Mouse (Mus musculus) intestine, embryonic 16.5 days (tissue): ENCODE measurements at regions not wholly inside any gene's neighbourhood (a gene's known extent, or its start where the extent isn't known, plus 50 kb on each side); places are given as distances from the start of the nearest gene placed in this dataset.

Source experiments
- ATAC-seq: fragments of 200-750 bp; cut with Nextera tagmentation; 2 replicates; pipeline ENCODE4 v1.8.0; 2017; ENCODE audit warnings: moderate TSS enrichment, moderate library complexity
- H3K27ac ChIP-seq: fragments of 300-500 bp; sonication (generic); 2 replicates; pipeline ENCODE4 v1.5.1; 2014; ENCODE audit warnings: mild to moderate bottlenecking, low read length
- H3K27me3 ChIP-seq: fragments of 300-500 bp; sonication (generic); replicated peaks from 2 replicates; pipeline ENCODE4 v1.6.1; 2014; ENCODE audit warnings: low read length, control low read depth, mixed read lengths; ENCODE audit not compliant: control insufficient read depth, insufficient read depth
- H3K36me3 ChIP-seq: fragments of 300-500 bp; sonication (generic); 2 replicates; pipeline ENCODE4 v1.6.1; 2014; ENCODE audit warnings: low read length, control low read depth; ENCODE audit not compliant: control insufficient read depth, insufficient read depth
- H3K4me1 ChIP-seq: fragments of 300-500 bp; sonication (generic); 2 replicates; pipeline ENCODE4 v1.6.1; 2014; ENCODE audit warnings: low read length, control low read depth, mixed read lengths; ENCODE audit not compliant: control insufficient read depth, insufficient read depth
- H3K4me2 ChIP-seq: fragments of 300-500 bp; sonication (generic); 2 replicates; pipeline ENCODE4 v1.6.1; 2014; ENCODE audit warnings: low read depth, low read length, control low read depth
- H3K4me3 ChIP-seq: fragments of 300-500 bp; sonication (generic); 2 replicates; pipeline ENCODE4 v1.5.1; 2014; ENCODE audit warnings: mild to moderate bottlenecking, low read length
- H3K9ac ChIP-seq: fragments of 300-500 bp; sonication (generic); 2 replicates; pipeline ENCODE4 v1.6.1; 2014; ENCODE audit warnings: low read depth, low read length
- H3K9me3 ChIP-seq: fragments of 300-500 bp; sonication (generic); 2 replicates; pipeline ENCODE4 v1.6.1; 2016; ENCODE audit warnings: low read length, control low read depth; ENCODE audit not compliant: control insufficient read depth
- WGBS: fragments of 180-500 bp; shearing (Covaris S2); extraction: QIAGEN DNeasy Blood & Tissue Kit; methylation state at CpG from one replicate; pipeline ENCODE4 v1.1.7; 2014; 5-methylcytosine and 5-hydroxymethylcytosine counted together

DNA sequence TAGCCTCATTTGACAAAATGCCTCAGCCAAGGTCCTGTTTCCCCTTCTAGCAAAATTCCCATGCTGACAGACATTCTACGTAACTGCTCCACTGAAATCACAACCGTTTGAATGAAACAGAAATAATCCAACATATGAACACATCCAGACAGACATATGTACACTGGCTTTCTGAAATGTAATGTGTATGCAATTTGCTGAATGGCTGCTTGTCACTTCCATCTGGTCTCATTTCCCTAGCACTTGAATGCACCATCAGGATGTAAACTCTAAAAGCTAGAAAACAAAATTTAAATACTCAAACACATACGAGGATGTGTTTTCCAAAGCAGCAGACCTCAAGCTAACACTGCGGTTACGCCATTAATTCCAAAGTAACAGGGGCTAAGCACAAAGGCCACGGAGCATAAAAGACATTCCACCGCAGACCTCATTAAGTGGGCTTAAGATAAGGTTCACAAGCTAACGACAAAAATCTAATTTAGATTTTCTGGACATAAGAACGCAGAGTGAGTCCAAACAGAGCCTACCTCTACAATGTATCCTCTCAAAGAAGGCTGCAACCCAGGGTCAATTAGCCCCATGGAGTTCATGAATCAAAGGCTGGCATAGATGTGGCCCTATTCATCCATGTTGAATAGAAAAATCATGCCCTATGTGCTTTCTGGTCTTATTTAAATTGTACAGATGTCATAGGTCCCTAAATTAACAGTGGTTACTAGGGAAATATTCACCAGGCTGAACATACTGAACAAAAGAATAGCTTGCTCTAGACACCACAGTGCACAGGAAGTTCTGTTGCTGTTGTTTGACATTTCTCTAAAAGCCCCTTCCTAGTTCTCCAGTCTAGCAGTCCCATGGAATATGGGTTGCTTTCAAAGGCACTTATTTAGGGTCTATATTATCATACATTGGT lies 630.5 kb downstream of the Nedd1 start:
- no peaks in the 10 kb centered on the region for H3K27me3 ChIP-seq
- H3K4me3 ChIP-seq = no peak overlapping the region
- 60% methylated on average over 9 of the region's 9 CpGs for WGBS
- H3K4me1 ChIP-seq = no peaks in the 10 kb centered on the region
- no peak overlapping the region for H3K4me2 ChIP-seq
- no peaks in the 10 kb centered on the region for H3K36me3 ChIP-seq
- no peak for ATAC-seq
- H3K9ac ChIP-seq = no peak overlapping the region
- no peak overlapping the region for H3K27ac ChIP-seq
- H3K9me3 ChIP-seq = no peaks in the 10 kb centered on the region

DNA sequence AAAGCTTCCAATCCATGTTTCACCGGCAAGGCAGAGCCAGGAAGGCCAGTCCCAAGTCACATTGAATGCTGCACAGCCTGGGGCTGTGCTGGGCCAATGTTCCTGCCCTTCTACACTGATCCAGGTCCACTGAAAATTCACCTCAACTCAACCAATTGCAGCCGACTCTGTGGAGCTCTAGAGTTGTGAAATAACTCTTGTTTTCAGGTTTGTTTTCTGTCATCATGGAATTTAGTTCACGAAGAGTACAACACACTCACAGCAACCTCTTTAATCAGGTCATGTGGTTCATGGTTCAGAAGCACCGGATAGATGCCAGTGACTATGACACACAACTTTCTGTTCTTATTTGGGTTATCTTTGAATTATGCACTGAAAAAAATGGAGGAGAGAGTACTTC lies 640.1 kb downstream of the Nedd1 start:
- no peak overlapping the region for H3K27ac ChIP-seq
- no peaks in the 10 kb centered on the region for H3K4me1 ChIP-seq
- ATAC-seq = no peak
- 82% methylated on average over 4 of the region's 4 CpGs for WGBS
- H3K36me3 ChIP-seq = no peaks in the 10 kb centered on the region
- no peak overlapping the region for H3K4me3 ChIP-seq
- no peaks in the 10 kb centered on the region for H3K27me3 ChIP-seq
- no peak overlapping the region for H3K4me2 ChIP-seq
- H3K9ac ChIP-seq = no peak overlapping the region
- no peaks in the 10 kb centered on the region for H3K9me3 ChIP-seq

DNA sequence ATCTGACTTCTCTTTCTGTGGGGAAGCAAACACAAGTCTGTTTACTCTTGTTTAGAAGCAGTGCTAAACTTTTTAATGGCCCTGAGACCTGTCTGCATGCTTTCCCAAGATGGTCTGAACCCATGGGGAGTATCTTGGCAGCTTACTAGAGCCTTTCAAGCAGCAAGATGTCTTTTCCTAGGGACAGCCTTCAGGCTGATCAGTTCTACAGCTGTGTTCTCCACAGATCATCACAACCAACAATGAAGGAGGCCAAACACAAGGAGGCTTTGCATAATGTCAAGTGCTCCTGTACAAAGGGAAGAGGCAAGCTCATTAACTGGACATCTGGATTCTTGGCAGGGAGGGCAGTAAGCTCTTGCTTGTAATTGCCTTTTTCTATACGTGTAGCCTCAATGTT lies 641.0 kb downstream of the Nedd1 start:
- no peak for ATAC-seq
- WGBS = 30% methylated on average over 1 of the region's 1 CpGs
- Histone ChIP-seq H3K27ac (no peak overlapping the region), H3K9ac (no peak overlapping the region), H3K4me3 (no peak overlapping the region), H3K36me3 (no peaks in the 10 kb centered on the region), H3K4me2 (no peak overlapping the region), H3K9me3 (no peaks in the 10 kb centered on the region), H3K4me1 (no peaks in the 10 kb centered on the region), H3K27me3 (no peaks in the 10 kb centered on the region)

DNA sequence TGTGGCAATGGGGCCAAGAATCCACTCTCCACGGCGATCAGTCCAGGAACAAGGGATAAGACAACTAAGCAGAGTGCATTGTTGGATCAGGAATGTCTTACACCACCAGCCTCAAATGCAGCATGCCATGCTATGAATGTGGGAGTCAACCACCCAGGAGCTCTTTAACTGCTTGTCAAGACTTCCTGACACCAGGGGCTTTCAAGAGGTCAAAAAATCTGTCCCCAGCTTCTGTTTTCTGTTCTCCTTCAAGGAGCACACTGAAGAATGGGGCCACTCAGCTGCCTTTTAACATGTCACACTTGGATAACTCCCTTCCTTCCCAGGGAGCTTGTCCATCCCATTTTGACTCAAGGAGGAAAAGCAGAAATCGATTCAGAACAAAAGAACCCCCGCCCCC lies 642.8 kb downstream of the Nedd1 start:
- Histone ChIP-seq H3K27me3 (no peaks in the 10 kb centered on the region), H3K9me3 (no peaks in the 10 kb centered on the region), H3K9ac (no peak overlapping the region), H3K4me3 (no peak overlapping the region), H3K27ac (no peak overlapping the region), H3K36me3 (no peaks in the 10 kb centered on the region), H3K4me2 (no peak overlapping the region), H3K4me1 (no peaks in the 10 kb centered on the region)
- WGBS = 68% methylated on average over 4 of the region's 4 CpGs
- no peak for ATAC-seq

DNA sequence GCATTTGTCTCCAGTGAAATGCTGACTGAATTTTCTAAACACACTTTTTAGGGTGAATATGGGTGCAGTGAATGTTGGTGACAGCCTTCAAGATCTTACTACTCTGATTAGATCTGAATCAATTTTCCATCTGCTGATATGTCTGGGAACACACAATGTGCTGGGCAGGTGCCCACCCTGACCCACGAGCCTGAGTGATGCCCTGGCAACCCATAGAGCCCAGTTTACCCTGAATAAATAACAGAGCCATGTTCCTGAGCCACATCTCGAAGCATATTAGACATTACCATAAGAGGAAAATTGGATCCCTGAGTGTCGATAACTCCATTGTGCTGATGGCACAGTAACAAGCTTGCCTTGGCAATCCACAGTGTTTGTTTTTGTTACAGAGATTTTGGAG lies 644.9 kb downstream of the Nedd1 start:
- H3K27ac ChIP-seq = no peak overlapping the region
- WGBS = 69% methylated on average over 3 of the region's 3 CpGs
- H3K4me1 ChIP-seq = no peaks in the 10 kb centered on the region
- no peak overlapping the region for H3K9ac ChIP-seq
- no peaks in the 10 kb centered on the region for H3K36me3 ChIP-seq
- H3K4me3 ChIP-seq = no peak overlapping the region
- no peaks in the 10 kb centered on the region for H3K9me3 ChIP-seq
- no peaks in the 10 kb centered on the region for H3K27me3 ChIP-seq
- ATAC-seq = no peak
- H3K4me2 ChIP-seq = no peak overlapping the region

DNA sequence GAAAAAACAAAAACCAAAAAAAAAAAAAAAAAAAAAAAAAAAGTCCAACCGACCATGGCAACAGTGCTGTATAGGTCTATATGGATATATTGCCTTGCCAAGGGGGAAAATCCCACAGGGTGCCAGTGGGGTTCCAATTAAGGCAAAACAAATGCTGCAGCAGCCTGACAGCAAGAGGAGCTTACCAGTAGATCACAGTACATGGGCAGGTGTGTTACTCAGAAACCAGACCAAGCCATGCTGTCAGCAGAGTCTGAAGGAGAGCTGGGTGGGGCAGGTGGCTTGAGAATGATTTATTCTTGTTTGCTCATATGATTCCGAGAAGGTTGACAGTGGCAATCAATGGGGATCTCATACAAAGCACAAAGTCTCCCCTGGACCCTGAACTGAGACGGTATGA lies 645.5 kb downstream of the Nedd1 start:
- no peak overlapping the region for H3K27ac ChIP-seq
- no peaks in the 10 kb centered on the region for H3K9me3 ChIP-seq
- H3K4me3 ChIP-seq = no peak overlapping the region
- no peak overlapping the region for H3K9ac ChIP-seq
- no peak overlapping the region for H3K4me2 ChIP-seq
- H3K4me1 ChIP-seq = no peaks in the 10 kb centered on the region
- no peaks in the 10 kb centered on the region for H3K27me3 ChIP-seq
- ATAC-seq = no peak
- no peaks in the 10 kb centered on the region for H3K36me3 ChIP-seq
- WGBS = 49% methylated on average over 3 of the region's 3 CpGs

DNA sequence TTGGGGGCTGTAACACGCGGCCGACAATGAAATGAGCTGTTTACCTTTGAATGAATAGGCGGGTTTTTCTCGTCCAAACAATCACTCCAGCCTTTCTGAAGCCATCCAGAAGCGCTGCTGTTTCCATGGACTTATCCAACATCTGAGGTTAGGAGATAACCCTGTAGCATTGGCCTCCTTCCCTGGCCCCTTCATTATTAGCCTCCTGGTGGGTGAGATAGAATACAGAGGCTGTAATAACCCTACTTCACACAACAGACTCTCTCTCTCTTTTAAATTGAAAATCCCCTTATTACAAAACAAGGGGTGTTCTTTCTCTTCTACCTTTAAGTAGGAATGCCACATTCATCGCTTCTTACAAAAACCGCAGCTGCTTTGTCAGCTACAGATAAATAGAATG lies 646.8 kb downstream of the Nedd1 start:
- WGBS = 61% methylated on average over 8 of the region's 8 CpGs
- no peak overlapping the region for H3K4me2 ChIP-seq

DNA sequence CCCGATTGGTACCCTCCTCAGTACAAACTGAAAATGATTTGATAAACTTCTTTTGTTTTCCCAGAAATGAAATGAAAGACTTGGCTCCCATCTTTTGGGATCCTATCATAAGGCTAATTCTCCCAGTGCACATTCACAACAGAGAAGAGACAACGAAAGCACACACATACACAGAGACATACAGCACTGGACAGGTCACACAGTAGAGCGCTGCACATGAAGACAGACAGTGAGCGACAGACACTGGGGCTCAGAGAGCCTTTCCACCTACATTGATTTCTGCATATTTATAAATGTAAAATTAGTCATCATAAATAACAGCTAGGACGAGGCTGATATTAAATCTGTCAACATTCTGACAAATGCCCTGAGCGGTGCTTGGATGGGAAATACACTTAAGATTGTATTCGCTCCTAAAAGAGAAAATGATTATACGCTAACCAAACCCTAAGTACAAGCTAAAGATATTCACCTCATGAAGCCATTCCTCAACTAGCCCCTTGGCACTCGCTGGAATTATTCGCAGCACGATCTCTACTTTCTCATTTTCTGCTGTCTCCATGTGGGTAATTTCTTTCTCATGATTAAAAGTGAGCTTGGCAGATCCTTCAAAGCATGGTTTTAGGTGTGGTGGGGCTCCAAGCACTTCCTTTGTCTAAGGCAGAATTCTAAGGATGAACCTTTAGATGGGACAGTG lies 647.4 kb downstream of the Nedd1 start:
- no peak overlapping the region for H3K9ac ChIP-seq
- ATAC-seq = no peak
- H3K27me3 ChIP-seq = no peaks in the 10 kb centered on the region
- no peaks in the 10 kb centered on the region for H3K4me1 ChIP-seq
- no peak overlapping the region for H3K4me2 ChIP-seq
- no peak overlapping the region for H3K27ac ChIP-seq
- H3K9me3 ChIP-seq = no peaks in the 10 kb centered on the region
- H3K36me3 ChIP-seq = no peaks in the 10 kb centered on the region
- WGBS = 77% methylated on average over 11 of the region's 11 CpGs
- H3K4me3 ChIP-seq = no peak overlapping the region

More for the DNA sequence above, 646.8 kb downstream of the Nedd1 start:
- no peak overlapping the region for H3K27ac ChIP-seq
- no peak overlapping the region for H3K9ac ChIP-seq
- ATAC-seq = no peak
- no peak overlapping the region for H3K4me3 ChIP-seq
- no peaks in the 10 kb centered on the region for H3K36me3 ChIP-seq
- no peaks in the 10 kb centered on the region for H3K9me3 ChIP-seq
- no peaks in the 10 kb centered on the region for H3K4me1 ChIP-seq
- no peaks in the 10 kb centered on the region for H3K27me3 ChIP-seq

DNA sequence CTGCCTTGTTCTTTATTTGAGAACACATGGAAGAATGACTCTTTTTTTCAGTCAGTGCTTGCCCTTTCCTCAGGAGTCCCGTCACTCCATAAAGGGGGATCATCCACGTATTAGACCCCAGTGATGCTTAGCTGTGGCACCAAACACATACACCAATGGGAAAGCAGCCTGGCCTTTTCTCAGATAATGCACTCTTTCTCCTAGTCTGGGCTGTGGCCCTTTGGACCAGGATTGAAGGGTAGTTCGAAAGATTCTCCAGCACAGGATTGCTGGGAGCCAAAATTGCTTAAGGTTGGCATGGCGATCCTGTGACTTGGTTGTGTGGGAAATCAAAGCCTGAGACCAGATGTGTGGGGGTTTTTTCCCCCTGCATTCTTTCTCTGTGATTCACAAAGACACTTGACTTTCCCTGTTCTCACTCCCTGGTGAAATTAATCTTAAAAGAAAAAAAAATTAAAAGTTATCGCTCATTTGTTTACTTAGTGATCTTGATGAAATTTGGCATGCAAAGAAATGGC lies 648.3 kb downstream of the Nedd1 start:
- Histone ChIP-seq H3K27me3 (no peaks in the 10 kb centered on the region), H3K4me3 (no peak overlapping the region), H3K27ac (no peak overlapping the region), H3K36me3 (no peaks in the 10 kb centered on the region), H3K4me2 (no peak overlapping the region), H3K9me3 (no peaks in the 10 kb centered on the region), H3K4me1 (no peaks in the 10 kb centered on the region), H3K9ac (no peak overlapping the region)
- WGBS = 56% methylated on average over 5 of the region's 5 CpGs
- ATAC-seq = no peak
